In genomic region chr8:79620000-79620399, GRCm38 (mm10) we compare ENCODE assay signal across 9 mouse cellular contexts. TPM values are rescaled to one million over a fixed set of nuclear protein-coding genes. Genes with fewer than 3 reads are reported as not detected.
A peak's percentile ranks its signal among the peaks of the same experiment; 100 is the strongest.
DNase-seq lines count a peak whose midpoint lies in the region; ATAC-seq lines count a peak whose summit lies in the region.
"Had no signal": no experiment of that assay in that cellular context is flagged by ENCODE, and none has a peak within 500 bp of the region (broad histone marks: within the 10 kb centered on the region; RNA-seq: fewer than 3 reads in every experiment).

No protein-coding gene starts in this region.

- no peak overlapping the region for H3K4me2 ChIP-seq in hindbrain, embryonic 12.5 days (replicated peaks)
- H3K4me2 ChIP-seq in hindbrain, embryonic 14.5 days (replicated peaks): no peak overlapping the region
- H3K4me2 ChIP-seq in neural tube, embryonic 13.5 days: no peak overlapping the region
- no peak overlapping the region for H3K4me2 ChIP-seq in hindbrain, embryonic 13.5 days

- peaks cover 12% of the 10 kb centered on the region for H3K4me1 ChIP-seq in hindbrain, embryonic 12.5 days
- no peaks in the 10 kb centered on the region; the same call in 1 of the 2 replicates for H3K4me1 ChIP-seq in hindbrain, embryonic 14.5 days (replicated peaks; ENCODE audit: control insufficient read depth, insufficient read depth, low read length)
- peaks cover 14% of the 10 kb centered on the region for H3K4me1 ChIP-seq in neural tube, embryonic 13.5 days (replicated peaks)
- peaks cover 10% of the 10 kb centered on the region for H3K4me1 ChIP-seq in hindbrain, embryonic 13.5 days (replicated peaks)

- H3K36me3 ChIP-seq in hindbrain, embryonic 12.5 days: no peaks in the 10 kb centered on the region
- no peaks in the 10 kb centered on the region for H3K36me3 ChIP-seq in hindbrain, embryonic 14.5 days (replicated peaks; ENCODE audit: control insufficient read depth, insufficient read depth)
- no peaks in the 10 kb centered on the region for H3K36me3 ChIP-seq in neural tube, embryonic 13.5 days
- no peaks in the 10 kb centered on the region for H3K36me3 ChIP-seq in hindbrain, embryonic 13.5 days

- ATAC-seq in hindbrain, embryonic 12.5 days (ENCODE audit: low FRiP score): no peak
- no peak for ATAC-seq in hindbrain, embryonic 14.5 days (ENCODE audit: low FRiP score)
- ATAC-seq in neural tube, embryonic 13.5 days (ENCODE audit: low read depth): no peak
- no peak for ATAC-seq in hindbrain, embryonic 13.5 days (ENCODE audit: low FRiP score)

- peak overlapping the region; percentile 12; the same call in 1 of the 2 replicates for H3K27ac ChIP-seq in hindbrain, embryonic 12.5 days
- no peak overlapping the region for H3K27ac ChIP-seq in hindbrain, embryonic 14.5 days
- H3K27ac ChIP-seq in neural tube, embryonic 13.5 days (replicated peaks): no peak overlapping the region
- no peak overlapping the region for H3K27ac ChIP-seq in hindbrain, embryonic 13.5 days

- H3K9me3 ChIP-seq in hindbrain, embryonic 12.5 days (replicated peaks): no peaks in the 10 kb centered on the region
- H3K9me3 ChIP-seq in hindbrain, embryonic 14.5 days (ENCODE audit: control insufficient read depth, low read length): no peaks in the 10 kb centered on the region
- H3K9me3 ChIP-seq in neural tube, embryonic 13.5 days: no peaks in the 10 kb centered on the region
- no peaks in the 10 kb centered on the region for H3K9me3 ChIP-seq in hindbrain, embryonic 13.5 days

- DNase-seq in hindbrain, embryonic 14.5 days (ENCODE audit: low spot score): no peak
- no peak for DNase-seq in neural tube, embryonic 10.5 days (ENCODE audit: extremely low spot score, low spot score)
- DNase-seq in yolk sac, embryonic 10.5 days (ENCODE audit: low spot score): peak; percentile 53
- no peak for DNase-seq in gastrocnemius, postnatal 36 days
- DNase-seq in Muller cell, postnatal 12 days (ENCODE audit: inconsistent ontology term): no peak
- DNase-seq: cerebellum, postnatal 14 days had no signal

- intact Hi-C loops in gastrocnemius, postnatal 36 days (cut with DNase I): no loop called here

- H3K4me3 ChIP-seq in hindbrain, embryonic 12.5 days: no peak overlapping the region
- H3K4me3 ChIP-seq in hindbrain, embryonic 14.5 days (replicated peaks; ENCODE audit: low read length): no peak overlapping the region
- H3K4me3 ChIP-seq in neural tube, embryonic 13.5 days: no peak overlapping the region
- no peak overlapping the region for H3K4me3 ChIP-seq in hindbrain, embryonic 13.5 days

- H3K9ac ChIP-seq in hindbrain, embryonic 12.5 days: no peak overlapping the region
- no peak overlapping the region for H3K9ac ChIP-seq in hindbrain, embryonic 14.5 days
- H3K9ac ChIP-seq in neural tube, embryonic 13.5 days: 0 out of 2 replicates have a peak overlapping the region, but pooled peaks have one; percentile 0
- 0 out of 2 replicates have a peak overlapping the region, but pooled peaks have one; percentile 24 for H3K9ac ChIP-seq in hindbrain, embryonic 13.5 days

- H3K27me3 ChIP-seq in hindbrain, embryonic 12.5 days: no peaks in the 10 kb centered on the region
- H3K27me3 ChIP-seq in hindbrain, embryonic 14.5 days (ENCODE audit: control insufficient read depth, insufficient read depth, low read length): no peaks in the 10 kb centered on the region
- H3K27me3 ChIP-seq in neural tube, embryonic 13.5 days: no peaks in the 10 kb centered on the region
- H3K27me3 ChIP-seq in hindbrain, embryonic 13.5 days: no peaks in the 10 kb centered on the region

- WGBS in hindbrain, embryonic 12.5 days: 53% methylated on average over 3 of the region's 3 CpGs
- WGBS in hindbrain, embryonic 14.5 days: 38% methylated on average over 3 of the region's 3 CpGs
- 45% methylated on average over 3 of the region's 3 CpGs for WGBS in neural tube, embryonic 13.5 days
- WGBS in hindbrain, embryonic 13.5 days: 39% methylated on average over 3 of the region's 3 CpGs

RNA-seq across cellular contexts. Expression of gene Otud4, which starts 19.4 kb away (rescaled TPM):
- polyA plus RNA-seq in hindbrain, embryonic 12.5 days (2016; fragmentation: Nextera tagmentation; extraction: Ambion mirVana): 18.4 and 19.3 TPM in 2 replicates
- polyA plus RNA-seq in hindbrain, embryonic 14.5 days (2014; fragmentation: Nextera tagmentation; extraction: Ambion mirVana): 18.1 and 20.9 TPM in 2 replicates
- polyA plus RNA-seq in neural tube, embryonic 13.5 days (2015; fragmentation: Nextera tagmentation; extraction: Ambion mirVana): 10.5 and 11.5 TPM in 2 replicates
- 10.3 and 10.6 TPM in 2 replicates for polyA plus RNA-seq in hindbrain, embryonic 13.5 days (2015; fragmentation: Nextera tagmentation; extraction: Ambion mirVana)
- 10 to 100 TPM; 46.9 to 49.7 TPM for total RNA-seq in gastrocnemius, postnatal 36 days (2021)

Comparison
In these comparisons a context has a peak if more than half of its experiments do, and no peak if none do; other contexts are left out.
1. H3K9ac ChIP-seq: peak in neural tube, embryonic 13.5 days (single experiment) and hindbrain, embryonic 13.5 days (single experiment); none in hindbrain, embryonic 12.5 days (single experiment) and hindbrain, embryonic 14.5 days (single experiment).